Mouse (Mus musculus) frontal cortex, postnatal 10 days (tissue): Measurements from ENCODE around the gene Lrrc73.

Source experiments
- DNase-seq, 2 experiments: peaks; one replicate each; pipeline ENCODE4 v3.0.0; 2022; ENCODE audit warnings: low spot score in 2 of 2, mixed read lengths in 1 of 2

Lrrc73 gene

DNA sequence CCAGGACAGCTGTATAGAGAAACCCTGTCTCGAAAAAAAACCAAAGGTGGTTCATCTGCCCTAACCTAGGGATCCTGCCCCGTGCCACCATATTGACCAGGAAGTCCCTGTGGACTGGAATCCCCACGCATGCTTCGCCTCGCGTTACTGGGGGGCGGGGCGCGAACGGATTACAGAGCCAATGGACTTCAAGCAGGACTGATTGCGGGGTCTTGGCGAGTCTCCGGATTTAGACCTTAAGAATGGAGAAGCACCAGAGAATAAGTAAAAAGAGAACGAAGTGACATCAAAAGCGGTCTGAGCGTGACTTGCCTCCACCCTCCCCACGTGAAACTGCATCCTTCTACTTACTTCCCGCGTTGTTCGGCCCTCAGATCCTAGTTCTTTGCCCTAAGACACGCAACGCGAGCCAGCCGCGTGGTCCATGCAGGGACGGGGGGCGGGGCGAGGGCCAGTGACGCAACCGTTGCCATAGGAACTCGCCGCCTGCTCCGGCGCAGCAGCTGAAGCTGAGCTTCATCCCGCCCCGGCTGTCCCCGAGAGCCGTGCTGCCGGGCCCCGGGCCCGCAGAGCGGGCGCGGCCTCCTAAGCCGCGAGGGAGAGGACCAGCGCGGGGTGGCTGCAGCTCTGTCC lies at the start of gene Lrrc73:
TSS of gene Lrrc73 (plus strand) at position 80 of the 633 bp plus-strand sequence.
- peak; percentile 93 to 94 for DNase-seq

DNA sequence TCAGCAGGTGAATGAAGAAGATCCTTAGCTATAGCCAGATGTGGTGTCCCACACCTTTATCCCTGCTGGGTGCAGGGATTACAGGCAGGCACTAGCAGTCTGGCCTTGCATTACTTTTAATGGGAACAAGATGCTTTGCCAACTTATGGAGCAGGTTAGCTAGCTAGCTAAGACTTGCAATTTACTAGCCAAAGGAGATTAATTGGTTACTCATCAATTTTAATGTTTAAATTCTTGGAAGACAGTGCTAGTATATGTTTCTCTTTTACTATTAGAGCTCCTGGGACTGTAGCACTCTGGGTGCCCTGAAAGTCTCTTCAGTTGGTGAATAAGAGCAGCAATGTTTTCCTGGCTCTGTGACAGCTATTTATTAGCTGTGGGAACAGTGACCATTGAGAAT lies 46.7 kb upstream of the Lrrc73 start:
- no peak for DNase-seq

DNA sequence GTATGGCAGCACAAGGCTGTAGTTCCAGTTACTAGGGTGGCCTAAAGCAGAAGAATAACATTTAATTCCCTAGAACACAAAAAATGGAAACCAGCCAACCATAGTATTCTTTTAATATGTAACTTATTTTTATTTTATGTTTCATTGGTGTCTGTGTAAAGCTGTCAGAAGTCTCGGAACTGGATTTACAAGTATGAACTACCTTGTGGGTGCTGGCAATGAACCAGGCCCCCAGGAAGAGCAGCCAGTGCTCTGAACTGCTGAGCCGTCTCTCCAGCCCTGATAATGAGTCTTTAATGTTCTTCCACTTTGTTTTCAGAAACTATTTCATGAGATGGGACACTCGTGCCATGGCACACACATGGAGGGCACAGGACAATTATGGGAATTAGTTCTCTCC lies 42.8 kb upstream of the Lrrc73 start:
- no peak for DNase-seq

DNA sequence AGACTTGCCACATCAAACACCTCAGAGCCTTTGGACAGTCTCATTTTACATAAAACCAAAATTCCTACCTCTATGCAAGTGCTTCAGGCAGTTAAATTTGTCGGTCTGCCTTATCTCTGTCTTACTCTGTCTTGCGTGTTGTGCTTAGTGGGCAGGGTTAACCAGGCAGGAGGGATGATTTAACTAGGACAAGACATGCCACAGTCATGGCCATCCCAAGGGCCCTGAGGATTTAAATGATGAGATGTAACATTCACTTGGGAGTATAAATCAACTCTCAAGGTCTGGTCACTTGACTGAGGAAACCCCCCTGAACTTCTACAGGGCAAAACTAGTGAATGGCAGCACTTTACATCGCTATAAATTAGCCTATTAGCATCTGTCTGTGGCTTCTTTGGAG lies 31.7 kb upstream of the Lrrc73 start:
- no peak for DNase-seq

DNA sequence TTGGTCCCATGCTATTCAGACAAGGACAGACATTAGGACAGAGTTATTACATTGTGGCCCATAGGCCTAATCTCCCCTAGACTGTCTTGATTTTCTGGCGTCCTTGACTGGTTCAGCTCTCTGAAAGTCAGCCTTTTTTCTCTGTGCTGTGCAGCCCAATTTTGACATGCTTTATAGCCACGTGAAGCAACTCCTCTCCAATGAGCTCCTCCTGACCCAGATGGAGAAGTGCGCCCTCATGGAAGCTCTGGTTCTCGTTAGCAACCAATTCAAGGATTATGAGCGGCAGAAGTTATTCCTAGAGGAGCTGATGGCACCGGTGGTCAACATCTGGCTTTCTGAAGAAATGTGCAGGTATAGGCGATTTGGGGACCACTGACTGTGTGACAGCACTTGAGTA lies 25.8 kb upstream of the Lrrc73 start:
- no peak for DNase-seq

DNA sequence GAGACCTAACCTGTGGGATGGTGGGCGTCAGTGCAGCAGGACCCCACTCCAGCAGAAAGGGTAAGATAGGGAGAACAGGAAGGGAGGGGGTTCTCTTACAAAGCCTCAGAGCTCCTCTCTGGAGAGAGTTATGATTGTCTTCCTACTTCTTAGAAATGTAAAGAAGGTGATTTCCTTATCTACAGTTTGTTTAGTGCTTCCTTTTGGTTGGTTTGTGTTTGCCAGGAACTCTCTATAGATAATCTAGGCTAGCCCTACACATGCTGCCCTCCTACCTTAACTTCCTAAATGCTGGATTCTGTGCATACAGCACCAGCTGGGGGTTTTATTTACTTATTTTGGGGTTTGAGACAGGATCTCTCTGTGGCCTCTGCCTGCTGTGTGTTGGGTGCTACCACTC lies 17.3 kb upstream of the Lrrc73 start:
- DNase-seq, result no peak

DNA sequence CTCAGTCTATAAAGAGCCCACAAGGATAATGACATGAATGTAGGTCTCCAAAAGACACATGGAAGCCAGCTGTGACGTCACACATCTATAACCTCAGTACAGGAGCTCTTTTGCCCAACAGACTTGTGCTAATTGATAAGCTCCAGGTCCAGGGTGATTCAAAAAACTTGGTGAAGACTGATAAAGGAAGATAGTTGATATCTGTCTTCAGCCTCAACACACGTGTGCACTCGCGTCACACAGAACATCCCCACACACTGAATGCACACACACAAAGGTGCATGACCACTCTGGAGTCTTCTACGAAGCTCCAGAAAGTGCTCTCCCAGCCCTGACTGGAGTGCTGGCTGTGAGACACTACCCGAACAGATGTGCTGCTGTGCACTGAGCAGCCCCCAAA lies 16.3 kb upstream of the Lrrc73 start:
- no peak for DNase-seq

DNA sequence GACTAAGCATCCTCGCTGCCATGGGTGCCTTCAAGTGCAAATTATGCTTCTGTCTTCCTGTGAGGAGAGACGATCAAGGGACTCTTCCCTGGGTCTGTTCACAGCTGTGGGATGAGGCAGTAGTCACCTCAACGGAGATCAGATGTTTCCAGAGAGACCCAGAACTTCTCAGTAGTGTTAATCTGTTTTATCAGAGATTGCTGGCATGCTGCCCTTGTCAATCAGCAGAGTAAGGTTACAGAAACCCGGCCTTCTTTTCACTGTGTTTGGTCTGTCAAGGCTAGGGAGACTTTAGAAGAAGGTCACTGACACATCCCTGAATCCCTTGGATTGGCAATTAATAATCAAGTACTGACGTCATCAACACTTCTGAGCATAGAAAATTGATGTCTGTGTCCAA lies 15.9 kb upstream of the Lrrc73 start:
- no peak for DNase-seq

DNA sequence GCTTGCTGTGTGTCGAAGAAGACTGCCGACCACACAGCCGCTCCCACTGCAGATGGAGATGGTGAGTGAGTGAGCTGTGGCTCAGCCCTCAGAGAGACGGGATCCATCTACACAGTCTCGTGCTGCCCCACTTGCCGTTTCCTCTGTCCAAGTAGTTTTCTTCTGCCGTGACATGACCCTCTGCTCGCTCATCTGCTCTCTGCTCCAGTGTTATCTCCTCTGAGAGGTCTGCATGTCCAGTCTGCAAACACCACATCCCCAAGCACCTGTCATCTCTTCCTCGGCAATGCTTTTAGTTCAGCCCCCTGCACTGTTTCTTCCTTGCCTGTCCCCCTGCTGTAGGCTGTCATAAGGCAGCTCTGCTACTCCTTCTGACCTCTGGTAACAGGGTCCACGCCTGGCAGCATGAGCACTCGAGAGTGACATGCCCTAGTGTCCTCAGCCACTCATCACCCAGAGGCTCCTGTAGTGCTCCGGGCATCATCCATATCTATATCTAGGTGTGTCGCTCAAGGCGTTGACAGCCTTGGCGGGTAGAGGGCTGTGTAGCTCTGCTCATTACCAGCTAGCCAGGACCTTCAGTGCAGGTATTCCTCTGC lies 13.7 kb upstream of the Lrrc73 start:
- no peak for DNase-seq

DNA sequence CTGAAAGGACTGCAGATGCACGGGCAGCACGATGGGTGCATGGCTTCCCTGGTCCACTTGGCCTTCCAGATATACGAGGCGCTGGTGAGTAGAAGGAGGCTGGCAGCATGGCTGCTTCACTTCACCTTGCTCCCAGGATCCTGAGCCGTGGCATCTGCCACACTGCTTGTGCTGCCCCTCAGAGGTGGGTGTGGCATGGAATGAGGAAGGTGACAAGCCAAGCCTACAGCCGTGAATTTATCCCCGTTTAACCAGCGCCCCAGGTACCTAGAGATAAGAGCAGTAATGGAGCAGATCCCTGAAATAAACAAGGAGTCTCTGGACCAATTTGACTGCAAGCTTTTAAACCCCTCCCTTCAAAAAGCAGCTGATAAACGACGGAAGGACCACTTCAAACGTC lies 11.9 kb upstream of the Lrrc73 start:
- no peak for DNase-seq

DNA sequence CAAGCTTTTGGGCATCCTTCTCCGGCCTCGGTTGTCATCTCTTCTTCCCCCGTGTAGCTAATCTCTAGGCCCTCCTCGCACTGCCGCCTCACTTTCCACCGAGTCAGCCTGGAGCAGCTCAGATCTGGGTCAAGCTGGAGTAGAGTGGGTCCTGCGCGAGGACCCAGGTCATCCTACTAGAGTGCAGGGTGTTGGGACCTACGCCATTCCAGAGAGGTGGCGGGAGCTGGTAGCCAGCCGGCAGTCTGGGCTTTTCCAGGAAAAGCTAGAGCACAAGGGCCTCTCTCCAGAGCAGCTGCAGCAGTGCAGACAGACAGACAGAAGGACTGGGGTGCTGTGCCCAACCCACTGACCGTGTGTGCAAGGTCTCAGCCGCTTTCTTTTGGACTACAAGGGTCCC lies 11.1 kb upstream of the Lrrc73 start:
- no peak for DNase-seq

DNA sequence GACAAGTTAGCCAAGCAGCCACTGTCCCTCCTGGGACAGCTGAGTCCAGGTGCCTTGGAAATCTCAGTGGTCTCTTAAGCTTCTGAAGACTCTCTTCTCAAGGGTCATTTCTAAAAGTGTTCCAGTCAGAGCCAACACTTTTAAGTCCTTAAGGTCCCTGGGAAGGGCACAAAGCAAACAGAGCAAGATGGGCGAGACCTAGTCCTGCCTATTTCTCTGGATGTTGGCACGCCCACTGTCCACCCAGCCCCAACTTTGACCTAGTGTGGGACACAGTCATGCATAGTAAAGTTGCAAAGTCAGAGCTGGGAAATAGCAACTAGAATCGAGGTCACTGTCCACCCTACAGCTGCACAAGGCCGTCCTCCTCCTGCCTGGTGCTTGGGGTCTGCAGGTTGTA lies 10.3 kb upstream of the Lrrc73 start:
- no peak for DNase-seq

DNA sequence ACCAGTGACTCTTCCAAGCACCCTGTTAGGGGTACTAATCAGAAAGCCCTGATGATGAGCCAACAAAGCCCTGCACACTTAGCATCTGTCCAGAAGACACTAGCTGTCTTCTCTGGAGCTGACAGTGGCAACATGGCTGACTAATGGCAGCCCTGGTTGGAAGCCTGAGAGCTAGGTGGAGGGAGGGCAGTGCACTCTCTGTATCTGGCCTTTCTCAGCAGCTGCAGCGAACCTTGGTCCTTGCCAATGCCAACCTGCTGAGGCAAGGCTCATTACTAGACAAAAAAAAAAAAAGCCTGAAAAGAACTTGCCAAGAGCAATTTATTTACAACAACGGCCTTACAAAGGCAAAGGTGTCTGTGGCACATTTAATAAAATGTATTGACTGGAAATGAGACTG lies 9.7 kb upstream of the Lrrc73 start:
- no peak for DNase-seq

DNA sequence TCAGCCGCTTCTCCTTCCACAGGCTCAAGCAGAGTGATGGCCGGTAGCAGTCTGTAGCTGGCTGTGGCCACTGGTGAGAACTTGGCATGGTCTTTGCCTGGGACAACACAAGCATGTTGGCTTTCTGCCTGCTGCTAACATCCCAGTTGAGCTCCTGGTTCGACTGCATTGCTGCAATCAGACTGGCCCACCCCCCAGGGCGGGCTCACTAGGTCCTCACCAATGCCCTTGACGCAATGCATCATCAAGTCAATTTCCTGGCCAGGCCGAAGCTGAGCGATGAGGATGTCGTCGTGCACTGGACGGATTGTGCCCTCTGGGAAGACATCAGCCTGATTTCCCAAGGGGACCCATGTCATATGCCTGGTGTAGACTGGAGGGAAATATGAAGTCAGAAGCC lies 8.8 kb upstream of the Lrrc73 start:
- no peak for DNase-seq

DNA sequence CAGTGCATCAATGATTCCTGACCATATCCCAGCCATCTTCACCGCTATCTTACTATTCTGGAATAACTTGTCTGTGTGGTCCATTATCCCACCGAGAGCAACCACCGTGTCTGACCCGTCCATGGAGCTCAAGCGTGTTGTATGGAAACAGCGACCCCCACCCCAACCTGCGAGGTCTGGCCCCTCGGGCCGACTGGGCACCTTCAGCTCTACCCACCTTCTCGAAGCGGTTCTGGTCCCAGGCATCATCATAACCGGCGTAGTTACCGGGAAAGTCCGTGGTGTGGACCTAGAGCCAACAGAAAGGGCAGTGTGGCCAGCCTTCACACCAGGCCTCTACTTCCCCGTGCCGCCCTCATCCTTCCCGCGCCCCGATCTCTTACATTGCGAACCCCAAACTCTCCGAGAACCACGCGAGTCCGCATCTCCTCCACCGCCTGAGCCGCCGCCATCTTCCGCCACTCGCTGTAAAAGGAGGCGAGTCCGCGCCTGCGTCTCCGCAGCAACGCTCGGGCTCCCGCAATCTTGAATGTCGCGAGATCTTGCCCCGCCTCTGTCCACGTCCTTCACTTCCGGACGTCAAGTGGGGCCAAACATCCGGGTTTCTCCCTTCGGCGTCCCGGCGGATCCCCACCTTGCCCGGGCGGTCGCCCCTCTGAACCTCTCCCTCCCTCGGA lies 5.7 kb upstream of the Lrrc73 start, which contains the start of the genes Polr1c and Yipf3:
TSS of gene Polr1c (minus strand) at position 543 of the 677 bp plus-strand sequence.
TSS of gene Yipf3 (plus strand) at position 569 of the 677 bp plus-strand sequence.
- DNase-seq, result peak; percentile 90 to 95

DNA sequence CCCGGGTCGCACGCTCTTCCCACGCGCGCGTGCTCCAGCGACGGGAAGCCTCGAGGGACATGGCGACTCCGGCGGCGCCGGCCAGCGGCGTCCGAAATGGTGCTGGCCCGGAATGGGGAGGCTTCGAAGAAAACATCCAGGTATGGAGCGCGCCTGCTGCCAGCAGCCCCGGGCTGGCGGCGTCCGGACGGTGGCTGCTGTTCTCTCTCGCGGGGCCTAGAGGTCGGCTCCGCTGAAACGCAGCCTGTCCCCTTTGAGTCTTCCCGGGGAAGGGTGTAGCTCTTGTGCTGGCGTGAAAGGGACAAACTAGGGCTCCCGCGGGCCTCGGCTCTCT lies 5.2 kb upstream of the Lrrc73 start:
- DNase-seq, result no peak

DNA sequence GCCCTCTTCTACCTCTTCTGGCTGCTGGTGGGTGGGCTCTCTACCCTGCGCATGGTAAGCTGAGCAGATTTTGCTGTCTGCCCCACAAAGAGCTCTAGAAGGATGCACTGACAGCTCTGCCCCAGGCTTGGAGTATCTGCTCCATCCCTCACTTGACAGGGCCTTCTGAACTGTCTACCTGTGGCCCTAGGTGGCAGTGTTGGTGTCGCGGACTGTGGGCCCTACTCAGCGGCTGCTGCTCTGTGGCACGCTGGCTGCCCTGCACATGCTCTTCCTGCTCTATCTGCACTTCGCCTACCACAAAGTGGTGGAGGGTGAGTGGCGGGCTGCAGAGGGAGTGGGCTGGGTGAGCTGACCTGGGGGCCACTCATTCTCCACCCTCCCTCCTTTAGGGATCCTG lies 2.2 kb upstream of the Lrrc73 start:
- DNase-seq, result no peak

DNA sequence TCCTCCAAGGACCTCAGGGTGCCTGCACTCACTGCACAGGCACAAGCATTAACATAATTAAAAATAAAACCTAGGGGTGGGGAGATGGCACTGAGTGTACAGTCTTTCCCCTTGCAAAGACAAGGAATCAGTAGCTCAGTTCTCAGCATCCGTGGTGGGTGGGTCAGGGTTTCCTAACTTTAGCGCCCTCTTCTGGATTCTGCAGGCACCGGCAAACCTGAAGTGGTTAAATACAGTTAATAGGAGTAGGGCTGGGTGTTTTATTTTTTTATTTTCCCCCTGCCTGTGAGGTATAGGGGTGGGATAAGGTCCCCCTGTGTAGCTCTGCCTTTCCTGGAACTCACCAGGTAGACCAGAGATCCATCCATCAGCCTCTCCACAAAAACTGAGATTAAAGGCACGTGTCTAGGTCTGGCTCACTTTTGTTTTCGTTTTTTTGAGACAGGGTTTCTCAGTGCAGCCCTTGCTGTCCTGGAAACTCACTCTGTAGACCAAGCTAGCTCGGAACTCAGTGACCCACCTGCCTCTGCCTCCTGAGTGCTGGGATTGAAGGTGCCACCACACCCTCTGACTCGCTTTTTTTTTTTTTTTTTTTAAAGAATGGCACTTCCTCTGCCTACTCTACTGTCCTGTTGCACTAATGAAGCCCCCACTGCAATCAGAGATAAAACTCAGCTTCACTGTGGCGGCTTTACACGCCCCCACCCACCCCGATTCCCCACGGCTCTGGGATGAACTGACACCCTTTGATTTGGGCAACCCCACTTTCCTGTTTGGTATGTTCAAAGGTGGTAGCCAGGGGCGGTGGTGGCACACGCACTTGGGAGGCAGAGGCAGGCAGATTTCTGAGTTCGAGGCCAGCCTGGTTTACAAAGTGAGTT lies 520 bp upstream of the Lrrc73 start:
- no peak for DNase-seq

DNA sequence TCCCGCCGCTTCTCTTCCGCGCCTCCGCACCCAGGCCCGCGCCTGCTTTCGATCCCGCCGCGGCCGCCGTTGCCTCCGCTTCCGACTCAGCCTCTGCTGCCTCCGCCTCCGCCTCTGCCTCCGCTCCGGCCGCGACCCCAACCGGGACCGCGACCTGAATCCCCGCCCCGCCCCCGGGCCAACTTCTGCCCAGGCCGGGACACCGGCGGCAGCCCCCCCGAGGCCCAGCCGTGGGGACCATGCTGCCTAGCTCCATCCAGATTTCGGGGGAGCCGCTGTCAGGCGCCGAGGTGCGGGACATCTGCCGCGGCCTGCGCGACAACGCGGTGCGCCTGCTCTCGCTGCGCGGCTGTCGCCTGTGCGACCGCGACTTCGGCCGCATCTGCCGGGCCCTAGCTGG lies 775 bp downstream of the Lrrc73 start:
- DNase-seq, result peak in 1 of 2 experiments; percentile 55

DNA sequence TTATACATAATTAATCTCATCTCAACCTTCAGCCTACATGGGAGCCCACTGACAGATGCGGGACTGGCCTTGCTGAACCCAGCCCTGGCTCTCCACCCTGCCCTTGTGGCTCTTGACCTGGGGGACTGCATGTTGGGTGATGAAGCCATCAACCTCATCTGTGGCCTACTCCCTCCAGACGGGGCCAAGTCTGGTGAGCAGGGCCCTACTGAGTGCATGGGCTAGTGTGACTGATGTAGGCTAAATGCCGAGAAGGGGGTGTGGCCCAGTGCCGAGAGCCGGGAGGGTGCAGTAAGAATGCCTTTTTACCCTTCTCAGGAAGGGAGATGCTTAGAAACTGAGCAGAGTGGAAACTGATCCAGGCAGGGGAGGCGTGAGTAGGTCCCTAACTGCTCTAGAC lies 1.8 kb downstream of the Lrrc73 start:
- no peak for DNase-seq

DNA sequence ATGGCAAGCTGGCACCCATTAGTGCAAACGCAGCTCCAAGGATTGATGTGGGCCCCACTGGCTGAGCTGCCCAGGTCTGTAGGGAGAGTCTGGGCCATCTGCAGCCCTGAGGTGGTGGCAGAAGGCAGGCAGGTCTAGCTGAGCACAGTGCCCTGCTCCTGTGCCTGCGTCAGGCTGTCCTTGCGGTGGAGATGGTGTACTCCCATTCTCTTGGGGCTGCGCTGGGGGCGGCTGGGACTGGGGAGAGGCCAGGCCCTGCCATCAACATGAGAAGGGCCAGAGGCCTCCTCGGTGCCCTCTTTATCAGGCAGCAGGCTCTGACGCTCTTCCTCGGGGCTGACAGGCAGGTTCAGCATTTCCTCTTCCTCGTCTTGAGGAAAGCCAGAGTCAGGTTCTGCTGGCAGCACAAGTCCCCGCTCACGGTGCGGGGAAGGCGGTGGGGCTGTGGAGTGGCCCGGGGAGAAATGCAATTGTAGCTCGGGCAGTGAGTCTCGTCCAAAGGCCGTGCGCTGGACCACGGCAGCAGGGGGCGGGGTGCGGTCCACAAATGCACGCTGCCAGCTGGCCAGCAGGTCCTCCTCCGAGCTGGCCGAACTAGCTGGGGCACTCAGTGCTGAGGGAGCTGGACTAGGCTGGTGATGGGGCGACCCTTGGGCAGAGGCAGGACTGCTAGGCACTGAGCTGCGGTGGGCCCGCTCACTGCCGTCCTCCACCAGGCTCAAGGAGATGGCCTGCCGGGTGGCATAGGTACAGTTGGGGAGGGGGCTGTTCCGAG lies 5.1 kb downstream of the Lrrc73 start:
- DNase-seq, result no peak

DNA sequence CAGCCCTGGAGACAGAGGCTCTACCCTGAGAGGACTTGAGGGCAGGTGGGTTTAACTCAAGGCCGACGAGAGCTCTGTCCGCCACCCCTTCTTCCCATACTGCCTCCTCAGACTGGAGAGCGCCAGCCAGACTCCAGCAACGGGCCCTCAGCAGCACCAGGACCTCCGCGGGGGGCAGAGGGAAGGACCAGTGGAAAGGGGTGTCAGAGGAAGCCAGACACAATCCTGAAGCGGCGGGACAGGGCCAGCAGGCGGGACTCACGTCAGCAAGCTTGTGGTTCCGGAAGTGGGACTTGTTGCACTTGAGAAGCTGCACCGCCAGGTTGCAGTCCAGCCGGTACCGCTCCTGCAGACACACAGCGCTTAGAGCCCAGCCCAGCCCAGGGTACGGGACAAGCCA lies 6.3 kb downstream of the Lrrc73 start:
- DNase-seq, result no peak
